Mouse (Mus musculus): ENCODE results near the gene Dyrk1b.
"Not testable (repeated sequence)": the region's sequence is repeated elsewhere in the genome, so short reads cannot be mapped to it uniquely, and the experiment has no call there.

The Dyrk1b gene

DNA sequence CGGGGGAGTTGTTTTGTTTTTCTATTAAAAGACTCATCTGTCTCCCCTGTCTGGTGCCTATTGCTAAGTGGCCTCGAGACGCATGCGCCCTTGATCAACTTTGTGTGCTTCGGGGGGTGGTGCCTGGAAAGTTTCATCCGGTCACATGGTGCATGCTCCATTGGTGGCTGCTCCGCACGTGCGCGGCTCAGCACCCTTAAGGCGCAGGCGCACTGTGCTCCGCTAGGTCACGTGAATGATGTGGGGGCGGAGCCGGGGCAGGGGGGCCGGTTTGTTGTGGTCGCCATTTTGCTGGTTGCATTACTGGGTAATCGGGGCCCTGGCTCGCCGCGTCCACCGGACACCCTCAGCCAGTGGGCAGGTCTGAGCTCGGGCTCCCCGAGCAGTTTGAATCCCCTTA, at the start of gene Dyrk1b:
Gene Dyrk1b, plus strand, starts transcription at position 242 of the 400 bp plus-strand sequence.
- CTCF ChIA-PET, result no interaction called here

DNA sequence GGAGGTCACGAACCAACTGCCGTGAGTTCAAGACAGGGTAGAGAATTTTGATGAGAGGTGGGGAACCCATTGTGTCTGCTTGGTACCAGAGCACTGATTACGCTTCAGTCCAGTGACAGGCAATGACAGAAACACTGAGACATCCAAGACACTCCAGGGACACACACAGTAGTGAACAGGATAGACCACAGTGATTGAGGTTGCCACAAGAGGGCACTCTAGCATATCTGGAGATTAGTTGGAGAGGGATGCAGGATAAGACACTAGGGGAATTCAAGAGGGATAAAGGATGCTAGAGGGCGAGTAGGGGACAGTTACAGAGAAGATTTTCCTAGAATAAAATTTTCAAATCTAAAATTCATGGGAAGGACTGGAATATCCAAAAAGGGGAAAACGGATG, 41.7 kb upstream of the Dyrk1b start:
- CTCF ChIA-PET, result interaction anchor here (0.6 kb wide), 1 partner anchor 257 kb away, joined by 3 read pairs; no protein-coding TSS in a partner anchor

DNA sequence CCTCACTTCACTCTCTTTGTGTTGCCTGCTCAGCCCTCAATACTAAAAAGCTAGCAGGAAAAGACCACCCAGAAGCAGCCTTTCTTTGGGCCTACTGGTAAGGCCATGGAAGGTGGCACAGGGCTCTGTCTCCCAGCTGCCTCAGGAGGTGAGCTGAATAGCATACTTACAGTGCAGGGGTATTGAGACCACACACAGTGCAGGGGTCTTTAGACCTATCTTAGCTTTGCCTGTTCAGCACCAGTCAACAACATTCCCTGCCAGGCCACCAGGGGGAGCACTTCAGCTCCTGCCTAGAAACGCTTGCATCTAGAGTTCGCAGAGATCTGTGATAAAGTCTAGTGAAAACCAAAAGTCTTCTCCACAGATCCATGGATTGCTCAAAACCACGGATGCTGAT, 31.0 kb upstream of the Dyrk1b start:
- CTCF ChIA-PET, result interaction anchor here (1.3 kb wide), 1 partner anchor 20 kb away, joined by 5 read pairs; no protein-coding TSS in a partner anchor

DNA sequence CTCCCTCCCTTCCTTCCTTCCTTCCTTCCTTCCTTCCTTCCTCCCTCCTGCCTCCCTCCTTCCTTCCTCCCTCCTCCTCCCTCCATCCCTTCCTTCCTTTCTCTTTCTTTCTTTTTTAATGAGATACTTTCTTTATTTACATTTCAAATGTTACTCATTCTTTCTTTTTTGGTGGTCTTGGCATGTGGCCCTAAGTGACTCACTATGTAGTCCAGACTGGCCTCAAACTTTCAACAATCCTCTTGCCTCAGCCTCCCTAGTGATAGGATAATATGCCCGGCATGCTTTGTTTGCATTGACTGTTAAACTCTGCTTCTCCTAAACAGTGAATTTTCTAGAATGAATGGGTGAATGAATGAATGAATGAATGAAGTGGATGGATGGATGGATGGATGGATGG, 29.4 kb upstream of the Dyrk1b start:
- CTCF ChIA-PET, result interaction anchor here (0.7 kb wide), 1 partner anchor 322 kb away, joined by 3 read pairs; no protein-coding TSS in a partner anchor

DNA sequence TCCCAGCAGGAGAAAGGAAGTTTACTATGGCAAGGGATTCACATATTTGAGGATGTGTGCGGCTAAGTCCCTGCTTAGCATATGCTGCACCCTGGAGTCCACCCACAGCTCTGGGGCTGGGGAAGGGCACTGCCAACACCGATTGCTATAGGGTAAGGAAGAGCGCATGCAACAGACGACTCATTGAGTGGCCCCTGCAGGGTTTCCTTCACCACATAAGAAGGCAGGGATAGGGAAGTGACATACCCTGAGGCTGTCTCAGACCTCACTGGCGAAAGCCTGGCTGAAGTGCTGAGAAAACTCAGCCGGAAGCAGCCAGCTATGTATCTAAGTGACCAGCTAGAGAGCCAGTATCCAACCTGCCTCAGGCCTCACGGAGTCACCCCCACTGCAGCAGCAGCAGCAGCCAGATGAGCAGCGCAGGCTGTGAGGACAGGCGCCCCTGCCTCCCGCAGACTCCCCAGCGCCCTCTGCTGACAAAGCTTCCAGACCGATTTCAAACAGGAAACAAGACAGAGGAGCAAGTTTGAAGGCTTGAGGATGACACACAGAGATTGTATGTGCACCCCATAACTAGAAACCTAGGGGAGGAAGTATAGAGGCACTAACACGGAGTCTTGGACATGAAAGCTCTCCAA, 27.6 kb upstream of the Dyrk1b start:
- CTCF ChIA-PET, result no interaction called here

DNA sequence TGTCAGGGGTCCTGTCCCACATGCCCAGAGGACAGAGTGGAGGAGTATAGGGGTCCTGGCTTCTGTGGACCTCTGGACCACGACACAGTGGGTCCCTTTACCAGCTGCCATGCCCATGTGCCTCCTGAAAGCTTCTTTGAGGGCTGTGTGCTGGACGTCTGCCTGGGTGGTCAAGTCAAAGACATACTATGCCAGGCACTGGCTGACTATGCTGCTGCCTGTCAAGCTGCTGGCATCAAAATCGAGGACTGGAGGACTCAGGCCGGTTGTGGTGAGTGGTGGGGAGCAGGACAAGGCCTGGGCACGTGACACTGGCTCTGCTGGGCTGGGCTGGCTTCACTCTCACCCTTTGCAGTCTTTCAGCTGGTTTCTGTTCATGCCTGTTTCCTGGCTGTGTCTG, 25.7 kb upstream of the Dyrk1b start:
- CTCF ChIA-PET, result not testable (repeated sequence)

DNA sequence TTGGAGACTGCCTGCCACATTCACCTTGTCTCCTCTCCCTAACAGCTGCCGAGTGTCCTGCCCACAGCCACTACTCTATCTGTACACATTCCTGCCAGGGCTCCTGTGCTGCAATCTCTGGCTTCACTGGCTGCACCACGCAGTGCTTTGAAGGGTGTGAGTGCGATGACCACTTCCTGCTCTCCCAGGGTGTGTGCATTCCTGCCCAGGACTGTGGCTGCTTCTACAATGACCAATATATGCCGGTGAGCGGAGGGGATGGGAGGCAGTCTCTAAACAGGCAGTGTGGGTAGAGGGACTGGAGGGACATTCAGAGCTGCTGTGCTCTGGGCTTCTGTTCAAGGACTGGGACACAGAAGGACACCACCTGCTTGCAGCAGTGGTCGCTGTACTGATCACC, 20.0 kb upstream of the Dyrk1b start:
- CTCF ChIA-PET, result no interaction called here

DNA sequence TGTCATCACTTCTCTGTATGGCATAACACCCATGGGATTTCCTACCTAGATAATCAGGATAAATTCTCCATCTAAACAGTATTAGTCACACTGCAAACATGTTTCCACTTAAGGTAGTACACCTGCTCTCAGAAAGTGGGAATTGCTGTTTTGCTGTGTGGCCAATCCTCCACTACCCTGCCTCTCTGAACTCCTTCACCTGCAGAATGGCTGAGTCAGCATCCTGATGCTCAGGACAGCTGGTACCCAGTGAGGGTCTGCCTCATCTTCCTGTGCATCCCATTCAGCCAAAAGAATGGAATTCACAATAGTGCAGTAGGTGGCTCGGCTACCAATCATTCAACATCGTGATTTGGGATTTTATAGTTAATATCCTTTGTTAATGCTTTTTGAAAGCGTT, 19.4 kb upstream of the Dyrk1b start:
- CTCF ChIA-PET, result no interaction called here

DNA sequence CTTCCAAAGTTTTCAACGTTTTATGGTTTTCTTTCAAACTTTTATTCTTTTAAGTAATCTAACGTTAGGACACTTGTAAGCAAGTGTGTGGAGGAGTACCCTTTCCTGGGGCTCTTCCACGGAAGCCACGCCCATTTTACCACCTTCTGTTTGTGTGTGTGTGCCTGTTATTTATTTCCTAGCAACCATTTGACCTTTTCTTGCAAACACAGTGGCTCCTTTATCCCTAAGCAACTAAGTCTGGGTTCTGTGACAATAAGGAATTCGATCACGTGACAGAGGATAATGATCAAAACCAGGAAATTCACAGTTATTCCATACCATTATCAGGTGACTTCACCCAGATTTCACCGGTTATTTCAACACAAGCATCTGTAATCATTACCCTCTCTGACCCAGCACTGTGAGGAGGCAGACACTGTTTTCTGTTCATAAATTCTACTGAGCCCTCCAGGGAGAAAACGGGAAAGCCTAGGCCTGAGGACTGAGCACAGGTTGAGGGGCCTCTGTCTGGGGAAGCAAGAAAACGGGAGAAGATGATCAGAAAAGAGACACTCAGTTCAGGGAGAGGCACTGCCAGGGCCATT, 18.0 kb upstream of the Dyrk1b start:
- CTCF ChIA-PET, result no interaction called here

DNA sequence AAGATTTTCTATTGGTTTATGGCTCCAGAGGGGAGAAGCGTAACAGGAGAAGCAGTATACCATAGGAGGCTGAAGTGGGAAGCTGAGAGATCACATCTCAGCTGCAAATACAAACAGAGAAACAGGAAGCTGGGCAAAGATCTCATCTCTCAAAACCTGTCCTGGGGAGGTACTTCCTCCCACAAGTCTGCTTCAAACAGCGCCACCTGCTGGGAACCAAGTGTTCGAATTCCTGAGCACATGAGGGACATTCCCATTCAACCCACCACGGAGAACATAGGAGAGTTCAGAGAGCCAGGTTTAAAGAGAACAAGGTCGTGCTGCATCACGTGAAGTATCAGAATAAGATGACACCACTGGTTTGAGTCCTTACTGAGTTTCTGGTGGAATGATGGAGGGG, 13.9 kb upstream of the Dyrk1b start:
- CTCF ChIA-PET, result no interaction called here

DNA sequence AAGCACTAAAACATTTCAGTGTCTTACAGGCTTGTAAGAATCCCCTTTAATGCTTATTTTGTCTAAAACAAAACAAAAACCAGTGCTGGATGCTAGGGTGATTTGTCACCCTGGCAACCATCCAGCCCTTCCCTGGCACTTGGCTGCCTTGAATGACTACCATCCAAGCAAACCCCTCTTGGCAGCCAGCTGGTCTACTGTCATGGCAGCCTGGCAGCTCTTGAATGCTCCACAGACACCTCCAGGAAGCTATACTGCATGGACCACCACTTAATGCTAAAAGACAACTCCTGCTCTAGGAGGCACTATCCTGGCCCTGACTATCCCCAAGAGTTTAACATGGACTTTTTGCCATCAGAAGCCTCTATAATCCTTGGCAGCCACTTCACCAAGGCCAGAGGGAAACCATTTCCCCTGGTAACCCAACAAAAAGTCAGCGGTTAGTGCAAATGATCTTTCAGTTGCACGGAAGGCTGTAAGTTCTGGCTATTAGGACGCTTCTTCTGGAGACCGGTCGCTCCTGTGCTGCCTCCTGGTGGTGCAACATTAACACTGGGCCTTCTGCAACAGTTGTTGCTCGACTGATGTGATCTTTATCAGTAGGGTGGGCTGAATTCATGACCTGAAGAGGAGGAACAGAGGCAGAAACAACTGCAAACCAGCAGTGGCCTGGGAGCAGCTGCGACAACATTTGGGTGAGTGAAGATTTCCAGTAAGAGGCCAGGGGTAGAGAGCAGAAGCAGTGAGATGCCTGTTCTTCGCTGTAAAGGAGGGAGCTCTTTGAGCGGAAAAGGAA, 10.8 kb upstream of the Dyrk1b start:
- CTCF ChIA-PET, result interaction anchor here (0.7 to 1.1 kb wide), 3 partner anchors 16 to 75 kb away, joined by 4 to 6 read pairs (median 5); no protein-coding TSS in a partner anchor

DNA sequence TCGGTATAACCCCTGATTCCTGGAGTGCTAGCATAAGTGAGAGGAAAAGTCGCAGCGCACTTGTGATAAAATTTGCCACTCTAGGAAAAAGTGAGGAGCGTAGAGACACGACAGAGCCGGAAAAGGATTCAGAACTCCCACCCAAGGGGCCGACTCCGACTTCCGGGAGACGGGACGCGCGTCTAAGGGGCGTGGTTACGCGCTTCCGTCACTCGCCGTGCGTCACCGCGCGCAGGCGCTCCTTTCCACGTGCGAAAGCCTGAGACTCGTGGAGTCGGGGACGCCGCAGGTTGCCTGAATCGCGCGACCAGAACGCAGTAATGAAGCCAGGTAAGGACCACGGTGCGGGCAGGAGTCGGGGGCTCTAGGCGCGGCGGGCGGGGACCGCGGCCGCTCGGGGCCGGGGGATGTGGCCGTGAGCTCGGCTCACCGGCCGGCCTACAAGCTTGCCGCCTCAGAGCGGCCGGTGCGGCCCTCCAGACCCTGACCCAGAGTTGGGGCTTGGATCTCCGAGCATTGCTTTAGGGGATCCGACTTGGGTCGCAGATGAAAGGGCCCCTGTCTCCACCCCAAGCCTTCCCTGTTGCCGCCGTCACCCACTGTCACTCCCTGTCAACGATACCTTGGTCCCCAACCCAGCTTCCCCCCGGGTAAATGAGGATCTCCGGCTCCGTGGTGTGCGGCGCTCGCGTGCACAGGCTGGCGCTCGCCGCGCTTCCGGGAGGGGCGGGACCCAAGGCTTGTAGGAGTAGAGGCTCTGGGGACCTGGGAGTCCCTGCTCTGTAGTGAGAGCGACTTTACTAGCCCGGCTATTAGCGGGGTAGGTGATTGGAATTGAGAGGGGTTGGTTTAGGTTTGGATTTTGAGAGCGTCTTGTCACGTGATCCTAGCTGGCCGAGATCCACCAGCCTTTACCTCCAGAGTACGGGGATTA, 9.5 kb upstream of the Dyrk1b start, which contains the start of gene Fbl:
Gene Fbl, plus strand, starts transcription at position 222 of the 934 bp plus-strand sequence.
- CTCF ChIA-PET, result interaction anchor here (0.6 to 1.1 kb wide), 4 partner anchors 11 to 991 kb away, joined by 3 to 6 read pairs (median 4); partner anchors contain the start of gene Rab4b

DNA sequence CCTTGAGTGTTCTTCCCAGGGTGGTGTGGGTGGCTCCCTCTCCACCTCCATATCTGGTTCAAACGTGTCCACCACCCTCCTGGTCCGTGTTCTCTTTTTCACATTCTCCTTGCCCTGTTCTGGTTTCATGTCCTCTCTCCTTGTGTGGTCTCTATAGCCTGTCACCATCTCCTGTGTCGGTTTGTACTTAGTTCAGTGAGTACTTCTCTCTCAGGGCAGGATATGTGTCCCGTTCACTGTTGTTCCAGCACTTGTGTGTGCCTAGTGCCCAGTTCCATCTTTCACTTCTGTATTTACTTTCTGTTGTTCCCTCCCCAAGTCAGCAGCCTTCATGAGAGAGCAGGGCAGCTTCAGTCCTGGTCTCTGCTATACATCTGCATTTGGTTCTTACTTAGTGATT, 3.9 kb upstream of the Dyrk1b start:
- CTCF ChIA-PET, result no interaction called here

DNA sequence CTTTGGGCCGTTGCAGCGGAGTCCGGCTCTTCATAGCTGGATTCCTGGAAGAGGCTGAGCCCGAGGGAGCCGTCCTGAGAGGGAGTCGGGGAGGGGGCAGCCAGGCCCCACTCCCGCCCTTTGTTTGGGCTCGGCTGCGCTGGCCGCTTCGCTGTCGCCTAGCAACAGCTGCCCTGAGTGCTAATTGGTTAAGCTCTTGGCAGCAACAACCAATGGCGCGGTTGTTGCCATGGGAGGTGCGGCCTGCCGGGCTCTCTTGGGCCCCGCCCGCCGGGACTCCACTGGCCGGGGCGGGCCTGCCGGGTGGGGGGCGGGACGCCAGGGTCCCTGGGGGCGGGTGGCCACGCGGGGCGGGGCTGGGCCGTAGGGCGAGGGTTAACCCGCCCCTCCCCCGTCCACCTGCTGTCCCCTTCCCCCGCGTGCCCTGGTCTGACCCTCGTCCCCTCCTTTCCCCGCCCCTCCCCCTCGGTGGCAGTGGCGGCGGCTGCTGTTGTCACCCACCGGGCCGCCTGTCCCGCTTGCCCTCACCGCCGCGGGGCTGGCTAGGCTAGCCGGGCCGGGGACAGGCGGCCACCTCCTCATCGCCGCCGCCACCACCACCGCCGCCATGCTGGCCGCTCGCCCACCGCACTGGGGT, 590 bp downstream of the Dyrk1b start:
- CTCF ChIA-PET, result interaction anchor here (0.7 to 0.9 kb wide), 2 partner anchors 10 to 193 kb away, joined by 3 to 4 read pairs; partner anchors contain the start of genes Fbl and Plekhg2

DNA sequence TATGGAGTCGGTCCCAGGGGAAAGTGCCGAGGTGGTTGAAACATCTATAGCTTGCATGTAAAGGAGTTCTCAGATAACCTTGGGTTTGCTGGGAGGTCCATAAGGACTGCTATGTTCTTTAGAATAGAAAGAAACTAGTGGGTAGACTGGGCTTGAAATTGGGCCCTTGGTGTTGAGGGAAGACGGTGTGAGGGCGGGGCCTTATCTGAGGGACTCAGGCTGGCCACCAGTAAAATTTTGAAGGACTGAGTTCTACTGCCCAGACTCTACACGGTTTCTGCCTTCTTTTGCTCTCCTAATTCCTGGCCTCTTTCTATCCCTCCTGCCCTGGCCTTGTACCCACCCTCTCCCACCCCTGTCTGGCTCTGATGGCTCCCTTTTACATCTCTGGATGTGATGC, 1.6 kb downstream of the Dyrk1b start:
- CTCF ChIA-PET, result interaction anchor here (0.9 kb wide), 1 partner anchor 11 kb away, joined by 3 read pairs; the partner anchor contains the start of gene Fbl

DNA sequence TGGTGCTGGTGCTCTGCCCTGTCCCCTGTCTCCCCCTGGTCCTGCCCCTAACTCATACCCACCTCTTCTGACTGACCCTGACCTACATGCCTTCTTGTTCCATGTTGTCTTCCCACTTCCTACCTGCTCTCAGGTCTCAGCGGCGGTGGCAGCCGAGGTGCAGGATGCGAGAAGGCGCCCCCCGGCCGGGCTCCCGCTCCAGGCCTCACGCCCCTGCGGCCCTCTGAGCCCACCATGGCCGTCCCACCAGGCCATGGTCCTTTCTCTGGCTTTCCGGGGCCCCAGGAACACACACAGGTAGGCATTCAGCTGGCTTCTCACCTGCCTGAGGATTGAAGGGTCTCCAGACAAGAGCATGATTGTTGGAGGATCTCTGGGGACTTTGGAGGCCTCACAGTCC, 2.1 kb downstream of the Dyrk1b start:
- CTCF ChIA-PET, result no interaction called here

DNA sequence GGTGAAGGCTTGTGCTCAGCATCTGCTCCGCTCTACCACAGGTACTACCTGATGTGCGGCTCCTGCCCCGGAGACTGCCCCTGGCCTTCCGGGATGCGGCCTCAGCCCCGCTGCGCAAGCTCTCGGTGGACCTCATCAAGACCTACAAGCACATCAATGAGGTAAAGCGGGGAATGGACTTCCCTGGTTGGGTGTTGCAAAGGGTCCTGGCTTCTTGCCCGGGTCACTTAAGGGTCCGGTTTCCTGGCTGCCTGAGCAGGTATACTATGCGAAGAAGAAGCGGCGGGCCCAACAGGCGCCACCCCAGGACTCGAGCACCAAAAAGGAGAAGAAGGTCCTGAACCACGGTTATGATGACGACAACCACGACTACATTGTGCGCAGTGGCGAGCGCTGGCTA, 3.1 kb downstream of the Dyrk1b start:
- CTCF ChIA-PET, result no interaction called here

DNA sequence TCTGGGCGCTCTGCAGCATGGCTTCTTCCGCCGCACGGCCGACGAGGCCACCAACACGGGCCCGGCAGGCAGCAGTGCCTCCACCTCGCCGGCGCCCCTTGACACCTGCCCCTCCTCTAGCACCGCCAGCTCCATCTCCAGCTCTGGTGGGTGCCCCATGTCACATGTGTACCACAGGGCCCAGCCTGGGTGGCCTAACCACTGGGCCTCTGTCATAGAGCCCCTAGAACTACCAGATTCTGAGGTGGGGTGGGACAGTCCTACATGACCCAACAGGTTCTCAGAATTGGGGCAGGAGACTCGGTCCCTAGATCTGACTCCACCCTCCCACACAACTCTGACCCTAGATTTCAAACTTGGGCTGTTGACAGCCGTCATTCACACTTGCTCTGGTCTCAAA, 6.6 kb downstream of the Dyrk1b start:
- CTCF ChIA-PET, result interaction anchor here (0.6 kb wide), 1 partner anchor 37 kb away, joined by 4 read pairs; no protein-coding TSS in a partner anchor

DNA sequence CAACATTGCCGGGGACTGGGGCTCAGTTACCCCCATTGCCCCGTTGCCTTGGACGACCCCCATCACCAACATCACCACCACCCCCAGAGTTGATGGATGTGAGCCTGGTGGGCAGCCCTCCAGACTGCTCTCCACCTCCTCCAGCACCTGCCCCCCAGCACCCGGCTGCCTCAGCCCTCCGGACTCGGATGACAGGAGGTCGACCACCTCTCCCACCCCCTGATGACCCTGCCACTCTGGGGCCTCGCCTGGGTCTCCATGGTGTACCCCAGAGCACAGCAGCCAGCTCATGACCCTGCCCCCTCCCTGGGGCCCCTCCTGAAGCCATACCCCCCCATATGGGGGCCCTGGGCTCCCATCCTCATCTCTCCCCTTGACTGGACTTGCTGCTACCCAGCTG, 7.4 kb downstream of the Dyrk1b start:
- CTCF ChIA-PET, result no interaction called here

DNA sequence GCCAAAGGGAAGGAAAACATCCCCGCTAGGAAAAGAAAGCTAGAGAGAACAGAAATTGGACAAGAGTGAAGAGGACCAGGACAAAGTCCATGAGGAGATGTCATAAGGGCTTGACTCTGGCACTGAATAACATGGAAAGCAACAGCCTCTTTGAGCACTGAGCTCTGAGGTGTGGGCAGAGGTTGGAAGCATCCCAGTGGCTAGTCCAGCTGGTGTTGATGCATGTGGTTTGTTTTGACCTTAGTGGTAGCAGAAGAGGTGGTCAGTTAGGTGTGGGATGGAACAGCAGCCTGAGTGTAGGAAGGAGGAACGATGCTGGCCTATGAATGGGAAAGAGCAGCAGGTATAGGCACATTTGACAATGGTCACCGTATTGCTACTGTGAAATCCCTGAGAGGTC, 12.2 kb downstream of the Dyrk1b start:
- CTCF ChIA-PET, result no interaction called here

DNA sequence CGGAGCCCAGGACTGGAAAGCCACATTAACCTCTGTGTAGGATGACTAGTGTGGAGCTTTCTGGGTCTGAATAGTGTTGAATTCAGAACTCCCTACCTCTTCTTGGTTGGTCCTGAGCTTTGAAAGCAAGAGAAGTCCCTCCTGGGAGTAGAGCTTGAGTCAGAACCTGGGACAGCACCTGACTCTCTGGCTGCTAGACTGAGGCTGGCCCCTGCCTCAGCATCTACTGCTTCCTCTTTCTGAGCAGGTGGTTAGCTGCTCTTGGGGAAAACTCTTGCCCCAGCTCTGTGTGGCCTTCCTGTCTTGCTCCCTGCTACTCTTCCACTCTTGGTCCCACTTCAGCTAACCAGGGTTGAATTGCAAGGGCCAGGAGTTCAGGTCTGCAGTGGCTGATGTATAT, 12.6 kb downstream of the Dyrk1b start:
- CTCF ChIA-PET, result no interaction called here
